Mouse (Mus musculus) midbrain, embryonic 11.5 days (tissue): Measurements from ENCODE around the gene Etv2. TPM values are rescaled to one million over a fixed set of nuclear protein-coding genes. Genes with fewer than 3 reads are reported as not detected.

Source experiments
- ATAC-seq: fragments of 200-750 bp; cut with Nextera tagmentation; 2 replicates; pipeline ENCODE4 v1.8.0; 2017; ENCODE audit warnings: moderate TSS enrichment, moderate library complexity; ENCODE audit not compliant: low FRiP score
- DNase-seq: peaks from one replicate; pipeline ENCODE4 v3.0.0; 2015; ENCODE audit warnings: low spot score; ENCODE audit errors: missing footprints
- H3K27ac ChIP-seq: fragments of 300-500 bp; sonication (generic); 2 replicates; pipeline ENCODE4 v1.5.1; 2014; ENCODE audit warnings: low read depth, low read length
- H3K27me3 ChIP-seq: fragments of 300-500 bp; sonication (generic); 2 replicates; pipeline ENCODE4 v1.6.1; 2014; ENCODE audit warnings: mild to moderate bottlenecking, low read length, moderate library complexity, mixed read lengths; ENCODE audit not compliant: control insufficient read depth, insufficient read depth
- H3K36me3 ChIP-seq: fragments of 300-500 bp; sonication (generic); 2 replicates; pipeline ENCODE4 v1.6.1; 2014; ENCODE audit warnings: mild to moderate bottlenecking, low read length, moderate library complexity, mixed read lengths; ENCODE audit not compliant: control insufficient read depth, insufficient read depth
- H3K4me1 ChIP-seq: fragments of 300-500 bp; sonication (generic); 2 replicates; pipeline ENCODE4 v1.6.1; 2014; ENCODE audit warnings: low read length; ENCODE audit not compliant: control insufficient read depth, insufficient read depth
- H3K4me2 ChIP-seq: fragments of 300-500 bp; sonication (generic); 2 replicates; pipeline ENCODE4 v1.6.1; 2014; ENCODE audit warnings: mild to moderate bottlenecking, moderate library complexity
- H3K4me3 ChIP-seq: fragments of 300-500 bp; sonication (generic); 2 replicates; pipeline ENCODE4 v1.5.1; 2014; ENCODE audit warnings: low read depth, low read length
- H3K9ac ChIP-seq: fragments of 300-500 bp; sonication (generic); 2 replicates; pipeline ENCODE4 v1.6.1; 2014; ENCODE audit warnings: low read length
- H3K9me3 ChIP-seq: fragments of 300-500 bp; sonication (generic); 2 replicates; pipeline ENCODE4 v1.6.1; 2016; ENCODE audit warnings: low read length; ENCODE audit not compliant: control insufficient read depth
- WGBS: fragments of 180-500 bp; shearing (Covaris S2); extraction: QIAGEN DNeasy Blood & Tissue Kit; methylation state at CpG from one replicate; pipeline ENCODE4 v1.1.7; 2014; 5-methylcytosine and 5-hydroxymethylcytosine counted together
- polyA plus RNA-seq: library from polyadenylated mRNA; unstranded; fragments of >200 nt; fragmentation: Nextera tagmentation; extraction: Ambion mirVana; gene quantifications from 2 replicates; pipeline ENCODE4 v1.2.1, GENCODE M21; 2014

Gene Etv2
- polyA plus RNA-seq, 1 experiment from 2014 or later, result not detected

DNA sequence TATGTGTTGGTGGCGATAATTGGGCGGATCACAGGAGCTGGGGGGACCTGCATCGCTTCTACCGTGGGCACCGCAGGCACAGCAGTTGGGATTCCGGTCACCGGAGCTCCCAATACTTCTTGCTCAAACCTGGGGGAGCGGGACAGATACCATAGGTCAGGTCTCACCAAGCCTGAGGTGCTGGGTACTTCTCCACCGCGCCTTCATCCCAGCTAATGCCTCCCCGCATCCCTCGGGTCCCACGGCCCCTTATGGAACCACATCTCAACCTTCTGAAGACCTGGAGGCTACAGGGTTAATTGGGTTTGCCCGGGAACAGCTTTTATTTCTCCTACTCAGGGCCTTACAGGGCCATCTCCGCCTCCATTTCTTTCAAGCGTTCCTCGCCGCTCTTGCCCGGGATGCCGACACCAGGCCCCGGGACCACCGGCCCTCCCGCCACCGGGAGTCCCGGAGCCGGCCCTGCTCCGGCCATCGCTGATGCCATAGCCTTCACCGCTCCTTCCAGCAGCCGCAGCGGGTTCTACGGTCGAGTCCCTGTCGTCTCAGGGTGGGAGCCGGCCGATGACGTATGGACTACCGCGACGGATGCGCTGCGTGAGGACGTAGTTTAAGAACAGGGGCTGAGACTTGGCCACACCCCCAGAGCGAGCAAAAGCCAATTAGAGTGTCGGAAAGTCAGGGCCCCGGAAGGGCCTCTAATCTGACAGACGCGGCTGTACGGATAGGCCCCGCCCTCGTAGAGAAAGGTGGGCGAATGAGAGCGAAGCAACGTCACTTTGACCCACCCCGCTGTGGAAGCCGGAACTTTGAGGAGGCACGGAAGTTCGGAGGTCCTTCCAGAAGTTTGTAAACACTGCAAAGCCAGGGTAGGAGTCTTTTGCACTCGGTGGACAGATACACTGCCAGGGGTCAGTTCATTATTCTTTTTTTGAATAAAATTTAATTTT is 14.2 kb upstream of the Etv2 start, which contains the start of gene Rbm42:
Gene Rbm42, minus strand, starts transcription at position 727 of the 950 bp plus-strand sequence.
- DNase-seq (peak; percentile 99), ATAC-seq (peak; percentile 100)
- no peaks in the 10 kb centered on the region for H3K9me3 ChIP-seq
- peak within 1 kb of the TSS; percentile 93 for H3K9ac ChIP-seq
- H3K36me3 ChIP-seq, result peaks cover 14% of the 10 kb centered on the region
- peak within 1 kb of the TSS; percentile 89 for H3K4me3 ChIP-seq
- no peaks in the 10 kb centered on the region for H3K27me3 ChIP-seq
- 2% methylated on average over 59 of the region's 59 CpGs for WGBS
- H3K4me1 ChIP-seq, result peaks cover 6% of the 10 kb centered on the region
- H3K4me2 ChIP-seq, result peak within 1 kb of the TSS; percentile 95
- no peak within 1 kb of the TSS for H3K27ac ChIP-seq

DNA sequence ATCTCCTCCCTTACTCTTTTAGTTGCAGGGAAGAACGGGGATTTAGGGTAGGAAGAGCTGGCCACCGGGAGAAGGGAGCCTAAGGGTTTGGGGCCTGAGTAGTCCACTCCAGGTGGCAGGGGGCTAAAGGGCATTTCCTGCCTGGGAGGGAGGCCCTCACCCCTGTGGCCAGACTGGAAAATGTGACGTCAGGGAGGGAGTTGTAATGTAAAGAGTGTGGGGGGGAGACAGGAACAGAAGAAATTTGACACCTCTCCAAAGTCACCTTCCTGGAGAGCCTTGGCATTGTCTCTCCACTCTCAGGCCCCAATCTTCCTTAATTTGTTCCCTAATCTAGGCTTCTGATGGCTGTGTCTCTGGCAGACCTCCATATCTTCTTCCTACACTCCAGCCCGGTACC is 3.4 kb upstream of the Etv2 start:
- Histone ChIP-seq H3K4me3 (no peak overlapping the region), H3K4me2 (no peak overlapping the region), H3K9ac (no peak overlapping the region), H3K36me3 (peaks cover 13% of the 10 kb centered on the region), H3K27me3 (peaks cover 25% of the 10 kb centered on the region), H3K4me1 (0 out of 2 replicates have a peak, but pooled peaks cover 4% of the 10 kb centered on the region), H3K27ac (no peak overlapping the region), H3K9me3 (no peaks in the 10 kb centered on the region)
- 30% methylated on average over 4 of the region's 4 CpGs for WGBS
- no peak for ATAC-seq
- DNase-seq, result no peak

DNA sequence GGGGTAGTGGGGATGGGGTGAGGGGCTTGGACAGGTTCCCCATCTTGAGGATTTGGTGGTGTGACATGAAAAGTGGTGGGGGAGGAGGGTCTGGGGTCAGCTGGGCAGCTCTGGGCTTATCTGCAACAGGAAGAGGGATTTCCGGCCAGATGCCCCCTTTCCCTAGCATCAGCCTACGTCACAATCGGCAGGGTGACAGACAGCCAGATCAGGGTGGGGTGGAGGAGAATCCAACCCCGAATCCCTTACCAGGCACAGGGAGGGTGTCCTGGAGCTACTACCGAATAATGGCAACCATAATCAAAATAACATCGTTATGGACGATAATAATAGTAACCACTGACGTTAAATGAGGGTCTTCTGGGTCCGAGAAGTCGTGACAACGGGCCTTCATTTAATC is 743 bp upstream of the Etv2 start:
- no peak overlapping the region for H3K27ac ChIP-seq
- peaks cover 44% of the 10 kb centered on the region for H3K27me3 ChIP-seq
- H3K4me1 ChIP-seq, result 0 out of 2 replicates have a peak, but pooled peaks cover 4% of the 10 kb centered on the region
- peaks cover under 1% of the 10 kb centered on the region; the same call in 1 of the 2 replicates for H3K36me3 ChIP-seq
- H3K4me2 ChIP-seq, result no peak overlapping the region
- ATAC-seq, result no peak
- DNase-seq, result peak; percentile 86
- no peak overlapping the region for H3K9ac ChIP-seq
- H3K4me3 ChIP-seq, result no peak overlapping the region
- 23% methylated on average over 11 of the region's 11 CpGs for WGBS
- H3K9me3 ChIP-seq, result no peaks in the 10 kb centered on the region

DNA sequence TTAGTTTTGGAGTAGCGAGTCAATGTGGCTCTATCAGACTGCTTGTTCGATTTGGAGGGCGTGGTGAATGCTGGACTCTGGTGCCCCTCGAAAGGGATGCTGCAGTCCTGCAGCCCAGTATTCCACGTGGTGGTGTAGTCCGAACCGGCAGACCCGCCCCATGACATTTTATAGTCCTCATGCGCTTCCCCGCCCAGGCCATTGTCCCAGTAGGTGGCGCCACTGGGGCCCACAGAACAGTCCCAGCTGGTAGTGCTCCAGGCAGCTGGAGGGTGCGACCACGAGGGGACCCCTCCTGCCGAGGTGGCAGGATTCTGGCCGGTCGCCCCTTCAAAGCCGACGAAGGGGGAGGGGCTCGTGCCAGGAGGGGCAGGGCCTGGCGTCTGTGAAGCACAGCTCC is 1.0 kb downstream of the Etv2 start:
- no peaks in the 10 kb centered on the region for H3K9me3 ChIP-seq
- no peak overlapping the region for H3K9ac ChIP-seq
- H3K4me1 ChIP-seq, result 0 out of 2 replicates have a peak, but pooled peaks cover 4% of the 10 kb centered on the region
- peak overlapping the region; percentile 16 for H3K4me2 ChIP-seq
- 0% methylated on average over 20 of the region's 20 CpGs for WGBS
- no peak overlapping the region for H3K27ac ChIP-seq
- H3K36me3 ChIP-seq, result no peaks in the 10 kb centered on the region
- H3K27me3 ChIP-seq, result peaks cover 46% of the 10 kb centered on the region
- peak; percentile 73 for ATAC-seq
- peak; percentile 96 for DNase-seq
- H3K4me3 ChIP-seq, result 0 out of 2 replicates have a peak overlapping the region, but pooled peaks have one; percentile 10

DNA sequence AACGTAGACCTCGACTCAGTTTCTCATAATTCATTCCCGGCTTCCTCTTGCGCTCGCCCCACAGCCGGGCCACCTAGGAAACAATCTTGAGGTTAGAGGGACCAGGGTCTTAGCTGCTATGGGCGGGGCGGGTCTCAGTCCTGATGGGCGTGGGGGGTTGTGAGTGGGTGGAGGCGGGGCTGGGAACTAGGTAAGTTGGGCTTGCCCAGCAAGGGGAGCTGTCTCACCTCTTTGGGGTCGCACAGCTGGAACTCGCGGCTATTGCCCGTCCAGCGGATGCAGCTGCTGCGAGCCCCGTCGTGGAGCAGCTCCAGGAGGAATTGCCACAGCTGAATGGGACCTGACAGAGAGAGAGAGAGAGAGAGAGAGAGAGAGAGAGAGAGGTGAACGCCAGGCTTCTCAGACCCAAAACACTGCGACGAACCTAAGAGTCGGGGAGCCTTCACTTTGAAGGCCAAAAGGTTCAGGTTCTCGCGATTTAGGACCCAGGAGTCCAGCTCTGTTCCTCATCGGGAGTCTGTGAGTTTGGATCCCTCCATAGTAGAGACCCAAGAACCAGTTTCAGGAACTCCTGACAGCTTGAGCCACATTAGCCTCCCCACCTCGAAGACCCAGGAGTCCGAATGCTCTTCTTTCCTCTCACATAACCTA is 1.8 kb downstream of the Etv2 start:
- H3K9ac ChIP-seq, result no peak overlapping the region

DNA sequence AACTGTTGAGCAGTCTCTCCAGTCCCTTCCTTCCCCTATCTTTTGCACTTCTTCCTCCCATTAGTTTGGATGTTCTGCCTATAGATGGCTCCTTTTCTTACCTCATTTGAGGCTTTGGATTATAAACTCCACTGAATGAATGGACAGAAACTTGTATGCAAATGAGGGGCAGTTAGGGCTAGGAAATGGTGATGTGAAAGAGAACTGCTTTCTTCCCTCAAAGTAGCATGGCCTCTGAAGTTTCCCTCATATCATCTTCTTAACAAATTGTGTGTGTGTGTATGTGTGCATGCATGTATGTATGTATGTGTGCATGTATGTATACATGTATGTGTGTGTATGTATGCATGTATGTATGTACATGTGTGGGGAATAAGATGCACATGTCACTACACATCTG is 6.6 kb downstream of the Etv2 start:
- no peak overlapping the region for H3K4me3 ChIP-seq
- no peak overlapping the region for H3K4me2 ChIP-seq
- no peak for DNase-seq
- ATAC-seq, result no peak
- no peak overlapping the region for H3K9ac ChIP-seq
- H3K27ac ChIP-seq, result no peak overlapping the region
- no peaks in the 10 kb centered on the region for H3K9me3 ChIP-seq
- no peaks in the 10 kb centered on the region for H3K36me3 ChIP-seq
- peaks cover 23% of the 10 kb centered on the region for H3K27me3 ChIP-seq
- H3K4me1 ChIP-seq, result peaks cover 6% of the 10 kb centered on the region

More for the DNA sequence above, 1.8 kb downstream of the Etv2 start:
- DNase-seq (peak; percentile 85), ATAC-seq (no peak; the same call in 1 of the 2 replicates)
- Histone ChIP-seq H3K4me3 (no peak overlapping the region), H3K27me3 (peaks cover 48% of the 10 kb centered on the region), H3K9me3 (no peaks in the 10 kb centered on the region), H3K4me1 (0 out of 2 replicates have a peak, but pooled peaks cover 4% of the 10 kb centered on the region), H3K27ac (no peak overlapping the region), H3K4me2 (no peak overlapping the region), H3K36me3 (no peaks in the 10 kb centered on the region)
- 6% methylated on average over 27 of the region's 27 CpGs for WGBS

DNA sequence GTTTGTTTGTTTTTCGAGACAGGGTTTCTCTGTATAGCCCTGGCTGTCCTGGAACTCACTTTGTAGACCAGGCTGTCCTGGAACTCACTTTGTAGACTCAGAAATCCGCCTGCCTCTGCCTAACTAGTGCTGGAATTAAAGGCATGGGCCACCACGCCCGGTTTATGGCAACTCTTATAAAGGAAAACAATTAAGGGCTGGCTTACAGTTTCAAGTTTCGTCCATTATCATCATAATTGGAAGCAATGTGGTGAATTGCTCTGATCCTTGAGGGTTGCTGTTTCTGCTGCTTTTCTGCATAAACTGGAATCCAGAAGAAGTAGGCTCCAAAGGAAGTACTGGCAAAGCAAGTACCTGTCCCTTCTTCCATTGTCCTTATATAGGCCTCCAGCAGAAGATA is 9.0 kb downstream of the Etv2 start:
- H3K27ac ChIP-seq, result no peak overlapping the region
- 85% methylated on average over 5 of the region's 5 CpGs for WGBS
- peaks cover 6% of the 10 kb centered on the region for H3K4me1 ChIP-seq
- DNase-seq (no peak), ATAC-seq (0 out of 2 replicates have a peak, but pooled peaks have one; percentile 6)
- peaks cover 8% of the 10 kb centered on the region for H3K36me3 ChIP-seq
- H3K9me3 ChIP-seq, result no peaks in the 10 kb centered on the region
- H3K4me2 ChIP-seq, result no peak overlapping the region
- H3K4me3 ChIP-seq, result peak overlapping the region; percentile 62
- H3K27me3 ChIP-seq, result peaks cover 5% of the 10 kb centered on the region; the same call in 1 of the 2 replicates
- no peak overlapping the region for H3K9ac ChIP-seq

DNA sequence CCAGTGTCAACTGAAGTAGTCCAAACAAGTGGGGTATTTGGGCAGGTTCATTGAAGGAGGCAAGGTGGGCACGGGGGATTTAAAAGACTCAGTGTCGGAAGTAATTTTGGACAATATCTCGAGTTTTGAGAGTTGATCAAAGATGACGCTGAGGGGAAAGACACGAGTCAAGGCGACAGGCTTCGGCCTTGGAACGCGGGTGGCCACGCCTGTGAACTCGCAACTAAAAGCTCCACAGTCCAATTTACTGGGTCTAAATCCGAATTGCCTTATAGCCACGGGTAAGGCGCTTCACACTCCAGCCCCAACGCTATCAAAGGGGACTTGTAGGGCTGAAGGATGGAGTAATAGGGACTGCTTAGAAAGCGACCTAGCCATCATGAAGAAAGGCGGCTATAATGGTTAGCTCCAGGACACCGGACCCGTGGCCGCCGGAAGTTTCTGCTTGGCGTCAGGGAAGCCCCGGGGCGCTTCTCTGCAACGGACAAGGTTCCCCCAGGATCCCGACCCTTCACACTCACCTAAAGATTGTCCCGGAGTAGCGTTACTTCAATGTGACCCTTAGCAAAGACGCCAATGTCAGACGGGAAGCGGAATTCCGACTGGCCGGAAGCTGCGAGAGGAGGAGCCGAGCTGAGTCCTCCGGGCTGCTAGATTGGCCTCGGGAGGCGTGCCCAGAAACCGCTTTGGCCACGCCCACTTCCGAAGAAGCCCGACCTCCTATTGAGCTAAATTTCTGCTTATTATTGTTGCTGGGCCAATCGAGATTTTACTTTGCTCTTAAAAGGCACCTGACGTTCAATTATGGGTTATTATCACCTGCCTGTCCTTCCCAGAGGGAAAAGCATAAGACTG is 9.9 kb downstream of the Etv2 start, which contains the start of gene Cox6b1:
Gene Cox6b1, minus strand, starts transcription at position 622 of the 855 bp plus-strand sequence.
- peak; percentile 92 for ATAC-seq
- H3K36me3 ChIP-seq, result peaks cover 8% of the 10 kb centered on the region
- no peak within 1 kb of the TSS for H3K27ac ChIP-seq
- H3K27me3 ChIP-seq, result peaks cover 3% of the 10 kb centered on the region; the same call in 1 of the 2 replicates
- H3K9me3 ChIP-seq, result no peaks in the 10 kb centered on the region
- peak within 1 kb of the TSS; percentile 62 for H3K4me3 ChIP-seq
- peak within 1 kb of the TSS; percentile 87 for H3K4me2 ChIP-seq
- H3K4me1 ChIP-seq, result peaks cover 6% of the 10 kb centered on the region
- 2% methylated on average over 44 of the region's 44 CpGs for WGBS
- H3K9ac ChIP-seq, result peak within 1 kb of the TSS; percentile 81
- DNase-seq, result peak; percentile 99
